Mouse (Mus musculus) midbrain, embryonic 15.5 days (tissue): ENCODE data around the gene Rubcnl. TPM values are rescaled to one million over a fixed set of nuclear protein-coding genes. Genes with fewer than 3 reads are reported as not detected.

ENCODE experiments used
- ATAC-seq: fragments of 200-750 bp; cut with Nextera tagmentation; replicated peaks from 2 replicates; pipeline ENCODE4 v1.8.0; 2017; ENCODE audit warnings: moderate TSS enrichment
- H3K27ac ChIP-seq: fragments of 300-500 bp; sonication (generic); 2 replicates; pipeline ENCODE4 v1.5.1; 2015; ENCODE audit warnings: mild to moderate bottlenecking, inconsistent platforms
- H3K27me3 ChIP-seq: fragments of 300-500 bp; sonication (generic); replicated peaks from 2 replicates; pipeline ENCODE4 v1.6.1; 2015; ENCODE audit warnings: inconsistent platforms
- H3K36me3 ChIP-seq: fragments of 300-500 bp; sonication (generic); replicated peaks from 2 replicates; pipeline ENCODE4 v1.6.1; 2015; ENCODE audit warnings: inconsistent platforms
- H3K4me1 ChIP-seq: fragments of 300-500 bp; sonication (generic); 2 replicates; pipeline ENCODE4 v1.6.1; 2015; ENCODE audit warnings: inconsistent platforms
- H3K4me2 ChIP-seq: fragments of 300-500 bp; sonication (generic); 2 replicates; pipeline ENCODE4 v1.6.1; 2015; ENCODE audit warnings: inconsistent platforms, mild to moderate bottlenecking, moderate library complexity
- H3K4me3 ChIP-seq: fragments of 300-500 bp; sonication (generic); 2 replicates; pipeline ENCODE4 v1.5.1; 2015; ENCODE audit warnings: mild to moderate bottlenecking, inconsistent platforms
- H3K9ac ChIP-seq: fragments of 300-500 bp; sonication (generic); 2 replicates; pipeline ENCODE4 v1.6.1; 2015; ENCODE audit warnings: mild to moderate bottlenecking, inconsistent platforms
- H3K9me3 ChIP-seq: fragments of 300-500 bp; sonication (generic); 2 replicates; pipeline ENCODE4 v1.6.1; 2016; ENCODE audit warnings: inconsistent platforms
- WGBS: fragments of 180-500 bp; shearing (Covaris S2); methylation state at CpG from one replicate; pipeline ENCODE4 v1.1.7; 2015; ENCODE audit warnings: mixed read lengths; 5-methylcytosine and 5-hydroxymethylcytosine counted together
- polyA plus RNA-seq: library from polyadenylated mRNA; unstranded; fragments of >200 nt; fragmentation: Nextera tagmentation; extraction: Ambion mirVana; gene quantifications from 2 replicates; pipeline ENCODE4 v1.2.1, GENCODE M21; 2015

Rubcnl gene
- polyA plus RNA-seq, result 0.06 and 0.24 TPM in 2 replicates

DNA sequence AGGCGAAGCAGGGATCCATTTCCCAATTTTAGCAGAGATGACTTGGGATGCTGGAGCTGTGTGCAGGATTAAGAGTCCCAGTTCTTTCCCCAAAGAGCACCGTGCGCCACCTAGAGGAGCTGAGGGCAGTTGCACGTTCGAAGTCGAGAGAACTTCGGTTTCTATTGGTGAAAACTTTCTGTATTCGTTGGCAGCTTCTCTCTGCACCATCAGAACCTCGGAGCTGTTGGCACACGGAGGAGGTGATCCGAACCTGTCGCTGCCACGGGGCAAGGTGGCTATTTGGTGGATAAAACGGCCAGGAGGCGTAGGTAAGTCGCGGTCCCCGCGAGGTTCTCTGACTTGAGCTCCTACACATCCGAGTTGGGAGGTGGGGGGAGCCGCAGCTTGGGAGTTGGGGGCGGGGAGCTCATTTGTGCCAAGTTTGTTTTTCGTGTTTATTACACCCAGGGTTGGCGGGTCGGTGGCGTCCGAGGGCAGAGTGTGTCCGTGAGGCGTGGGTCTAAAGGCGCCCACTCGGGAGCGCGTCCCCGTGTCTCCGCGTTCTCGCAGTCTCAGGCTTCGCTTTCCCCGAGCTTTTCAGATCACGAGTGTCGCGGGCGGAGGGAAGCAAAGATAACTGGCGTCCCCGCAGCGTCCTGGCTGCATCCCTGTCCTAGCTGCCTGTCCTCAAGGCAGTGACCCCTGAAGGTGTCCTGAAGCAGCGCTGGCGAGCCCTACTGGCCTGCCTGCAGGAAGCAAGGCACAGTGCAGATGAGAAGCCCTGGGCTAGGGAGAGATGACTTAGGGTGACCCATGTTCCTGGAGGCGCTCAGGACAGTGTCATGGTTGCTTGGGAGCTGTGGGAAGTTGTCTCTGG, at the start of gene Rubcnl:
Rubcnl (plus strand) TSS at position 172 of the 859 bp plus-strand sequence.
- peak; percentile 70 for ATAC-seq
- H3K27ac ChIP-seq, result no peak within 1 kb of the TSS
- peaks cover 3% of the 10 kb centered on the region; the same call in 1 of the 2 replicates for H3K27me3 ChIP-seq
- peak within 1 kb of the TSS; percentile 45 for H3K4me3 ChIP-seq
- 1% methylated on average over 49 of the region's 49 CpGs for WGBS
- peaks cover 7% of the 10 kb centered on the region; the same call in 1 of the 2 replicates for H3K4me1 ChIP-seq
- no peaks in the 10 kb centered on the region for H3K9me3 ChIP-seq
- H3K36me3 ChIP-seq, result no peaks in the 10 kb centered on the region
- peak within 1 kb of the TSS; percentile 97 for H3K4me2 ChIP-seq
- peak within 1 kb of the TSS; percentile 34 for H3K9ac ChIP-seq

DNA sequence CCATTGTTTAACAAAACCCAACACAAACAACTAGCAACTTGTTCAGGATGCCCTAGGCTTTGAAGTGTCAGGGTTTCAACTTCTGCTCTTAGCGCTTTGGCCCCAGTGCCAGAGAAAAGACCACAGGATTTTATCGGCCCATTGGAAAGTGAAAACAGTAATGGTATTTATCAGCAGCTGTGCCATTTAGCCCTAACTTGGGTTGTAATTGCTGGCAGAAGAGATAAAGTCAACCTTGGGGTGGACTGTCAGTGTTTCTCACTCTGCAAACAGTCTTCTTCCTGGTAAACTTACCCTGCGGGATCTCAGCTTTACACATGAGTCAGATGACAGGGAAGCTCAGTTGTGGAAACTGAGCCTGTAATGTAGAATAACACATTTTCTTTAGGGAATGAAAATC, 43.6 kb upstream of the Rubcnl start:
- H3K36me3 ChIP-seq, result no peaks in the 10 kb centered on the region
- no peak overlapping the region for H3K27ac ChIP-seq
- H3K4me2 ChIP-seq, result no peak overlapping the region
- H3K4me1 ChIP-seq, result no peaks in the 10 kb centered on the region
- no peak overlapping the region for H3K4me3 ChIP-seq
- 70% methylated on average over 3 of the region's 3 CpGs for WGBS
- no peaks in the 10 kb centered on the region for H3K27me3 ChIP-seq
- no peaks in the 10 kb centered on the region for H3K9me3 ChIP-seq
- H3K9ac ChIP-seq, result no peak overlapping the region
- ATAC-seq, result no peak

DNA sequence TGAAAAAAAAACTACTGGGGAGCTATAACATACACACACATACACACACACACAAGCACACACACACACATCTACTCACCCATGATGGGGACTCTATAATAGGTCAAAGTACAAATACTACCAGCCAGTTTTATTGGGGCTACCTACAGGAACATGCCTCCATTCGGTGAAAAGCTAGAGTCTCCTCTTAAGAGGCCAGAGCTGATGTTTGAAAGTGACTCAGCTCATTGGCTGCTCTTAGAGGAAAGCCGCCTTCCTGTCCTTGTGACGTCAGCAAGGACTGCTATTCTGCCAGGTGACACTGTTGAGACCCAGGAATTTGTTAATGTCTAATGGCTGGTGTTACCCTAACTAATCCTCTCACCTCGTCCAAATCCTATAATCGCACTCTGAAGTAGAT, 43.1 kb upstream of the Rubcnl start:
- H3K36me3 ChIP-seq, result no peaks in the 10 kb centered on the region
- no peaks in the 10 kb centered on the region for H3K4me1 ChIP-seq
- 91% methylated on average over 5 of the region's 5 CpGs for WGBS
- H3K27ac ChIP-seq, result no peak overlapping the region
- no peaks in the 10 kb centered on the region for H3K27me3 ChIP-seq
- no peak overlapping the region for H3K4me2 ChIP-seq
- no peak for ATAC-seq
- H3K9me3 ChIP-seq, result no peaks in the 10 kb centered on the region
- H3K4me3 ChIP-seq, result no peak overlapping the region
- no peak overlapping the region for H3K9ac ChIP-seq

DNA sequence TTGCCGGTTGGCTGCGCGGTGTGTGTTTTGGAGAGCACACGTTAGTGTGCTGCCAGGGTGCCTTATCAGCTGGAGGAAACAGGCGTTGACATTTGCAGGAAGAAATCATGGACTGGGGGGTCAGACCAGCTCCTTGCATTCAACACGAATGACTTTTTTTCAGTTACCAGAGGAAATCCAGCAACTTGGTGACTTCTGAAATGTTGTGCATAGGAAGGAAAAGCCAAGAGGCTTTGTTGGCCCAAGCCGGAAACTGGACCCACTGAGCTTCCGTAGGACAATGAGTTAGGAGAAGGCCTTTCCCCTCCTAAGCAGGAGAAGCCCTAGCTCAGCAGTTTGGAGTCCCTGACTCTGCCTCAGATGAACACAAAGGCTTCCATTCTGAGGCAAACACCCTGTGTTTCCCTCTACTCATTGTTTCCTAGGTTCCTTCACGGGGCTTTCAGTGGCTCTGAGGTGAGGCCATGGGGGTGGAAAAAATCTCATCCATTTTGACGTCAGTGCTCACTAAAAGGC, 41.6 kb upstream of the Rubcnl start:
- no peak for ATAC-seq
- H3K4me2 ChIP-seq, result no peak overlapping the region
- no peaks in the 10 kb centered on the region for H3K27me3 ChIP-seq
- no peak overlapping the region for H3K4me3 ChIP-seq
- 74% methylated on average over 10 of the region's 10 CpGs for WGBS
- no peaks in the 10 kb centered on the region for H3K4me1 ChIP-seq
- no peak overlapping the region for H3K27ac ChIP-seq
- no peaks in the 10 kb centered on the region for H3K36me3 ChIP-seq
- no peaks in the 10 kb centered on the region for H3K9me3 ChIP-seq
- H3K9ac ChIP-seq, result no peak overlapping the region

DNA sequence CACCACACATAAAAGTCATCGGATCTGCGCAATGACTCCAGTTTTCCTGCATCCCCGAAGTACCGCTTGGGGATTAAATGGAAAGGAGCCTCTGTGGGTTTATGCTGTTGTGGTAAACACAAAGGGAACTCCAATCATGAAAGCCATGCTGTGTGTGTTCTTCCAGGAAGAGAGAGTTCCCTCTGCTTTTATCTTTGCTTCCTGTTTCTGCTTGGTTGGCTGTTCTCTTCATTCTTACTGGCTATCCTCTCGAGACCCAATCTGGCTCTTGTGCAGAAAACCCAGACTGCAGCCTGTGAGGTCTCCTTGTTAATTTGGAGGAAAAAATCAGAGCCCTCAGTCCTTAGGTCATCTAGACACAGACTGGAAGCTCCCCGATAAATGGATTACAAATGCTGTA, 38.9 kb upstream of the Rubcnl start:
- no peak overlapping the region for H3K4me2 ChIP-seq
- no peaks in the 10 kb centered on the region for H3K4me1 ChIP-seq
- no peak for ATAC-seq
- H3K27me3 ChIP-seq, result no peaks in the 10 kb centered on the region
- no peak overlapping the region for H3K9ac ChIP-seq
- H3K36me3 ChIP-seq, result no peaks in the 10 kb centered on the region
- no peaks in the 10 kb centered on the region for H3K9me3 ChIP-seq
- no peak overlapping the region for H3K4me3 ChIP-seq
- H3K27ac ChIP-seq, result no peak overlapping the region
- WGBS, result 70% methylated on average over 6 of the region's 6 CpGs

DNA sequence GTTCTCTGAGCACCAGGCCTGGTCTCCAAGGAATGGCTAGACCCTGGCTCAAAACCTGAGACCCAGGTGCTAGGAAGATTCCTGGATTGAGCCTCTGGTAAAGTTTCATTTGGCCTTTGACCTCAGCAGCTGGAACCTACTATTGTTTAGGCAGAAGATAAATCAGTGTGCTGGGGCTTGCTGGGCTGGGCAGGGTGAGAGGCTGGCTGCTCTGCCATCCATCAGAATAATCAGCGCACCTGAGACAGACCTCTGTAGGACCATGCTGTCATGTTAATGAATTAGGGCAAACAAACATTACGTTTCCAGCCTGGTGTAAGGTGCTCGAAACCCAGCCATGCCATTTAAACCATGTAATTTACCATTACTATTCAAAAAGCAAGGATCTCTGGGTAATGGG, 34.8 kb upstream of the Rubcnl start:
- Histone ChIP-seq H3K27me3 (no peaks in the 10 kb centered on the region), H3K4me1 (no peaks in the 10 kb centered on the region), H3K9ac (no peak overlapping the region), H3K9me3 (no peaks in the 10 kb centered on the region), H3K4me2 (no peak overlapping the region), H3K27ac (no peak overlapping the region), H3K36me3 (no peaks in the 10 kb centered on the region), H3K4me3 (no peak overlapping the region)
- WGBS, result 69% methylated on average over 3 of the region's 3 CpGs
- no peak for ATAC-seq

DNA sequence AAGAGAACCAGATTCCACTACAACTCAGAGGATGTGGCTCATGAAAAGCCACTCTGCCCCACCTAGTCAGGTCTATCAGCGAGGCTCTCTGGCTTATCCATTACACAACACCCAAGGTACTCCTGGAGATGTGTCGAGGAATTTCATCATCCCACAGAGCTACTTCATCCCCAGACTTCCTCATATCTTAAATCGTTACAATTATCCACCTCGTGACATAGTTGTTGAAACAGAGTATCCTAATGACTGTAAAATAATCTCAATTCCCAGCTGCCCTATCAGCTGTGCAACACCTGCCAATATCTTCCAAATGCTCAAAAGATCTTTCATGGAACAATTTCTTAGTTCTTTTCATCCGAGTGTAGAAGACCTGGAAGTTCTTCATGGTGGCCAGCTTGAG, 32.7 kb upstream of the Rubcnl start:
- no peak overlapping the region for H3K4me2 ChIP-seq
- no peak overlapping the region for H3K4me3 ChIP-seq
- no peak overlapping the region for H3K9ac ChIP-seq
- no peaks in the 10 kb centered on the region for H3K4me1 ChIP-seq
- H3K27me3 ChIP-seq, result no peaks in the 10 kb centered on the region
- no peaks in the 10 kb centered on the region for H3K36me3 ChIP-seq
- no peak overlapping the region for H3K27ac ChIP-seq
- no peak for ATAC-seq
- 86% methylated on average over 5 of the region's 5 CpGs for WGBS
- H3K9me3 ChIP-seq, result no peaks in the 10 kb centered on the region

DNA sequence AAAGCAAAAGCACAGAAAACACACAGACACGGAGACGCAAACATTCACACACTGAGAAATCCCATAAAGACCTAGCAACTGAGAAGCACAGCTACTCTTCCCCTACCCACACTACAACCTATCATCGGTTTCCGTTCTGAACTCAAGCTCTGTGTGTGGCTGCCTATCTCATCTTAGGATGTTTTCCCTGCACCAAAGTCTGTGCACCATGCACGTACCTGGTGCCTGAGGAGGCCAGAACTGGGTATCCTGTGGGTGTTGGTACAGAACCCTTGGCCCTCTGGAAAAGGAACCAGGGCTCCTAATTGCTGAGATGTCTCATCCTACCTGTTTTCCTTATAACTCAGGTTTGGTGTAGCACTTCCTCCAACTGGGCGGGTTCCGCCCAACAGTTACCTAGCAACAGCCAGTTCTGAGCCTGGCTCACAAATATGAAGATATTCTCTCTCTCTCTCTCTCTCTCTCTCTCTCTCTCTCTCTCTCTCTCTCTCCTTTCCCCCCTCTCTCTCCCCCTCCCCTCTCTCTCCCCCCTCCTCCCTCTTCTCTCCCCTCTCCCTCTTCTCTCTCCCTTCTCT, 30.9 kb upstream of the Rubcnl start:
- WGBS, result 84% methylated on average over 7 of the region's 7 CpGs
- Histone ChIP-seq H3K9ac (no peak overlapping the region), H3K27me3 (no peaks in the 10 kb centered on the region), H3K4me3 (no peak overlapping the region), H3K4me2 (no peak overlapping the region), H3K27ac (no peak overlapping the region), H3K4me1 (no peaks in the 10 kb centered on the region), H3K36me3 (no peaks in the 10 kb centered on the region), H3K9me3 (no peaks in the 10 kb centered on the region)
- ATAC-seq, result no peak

DNA sequence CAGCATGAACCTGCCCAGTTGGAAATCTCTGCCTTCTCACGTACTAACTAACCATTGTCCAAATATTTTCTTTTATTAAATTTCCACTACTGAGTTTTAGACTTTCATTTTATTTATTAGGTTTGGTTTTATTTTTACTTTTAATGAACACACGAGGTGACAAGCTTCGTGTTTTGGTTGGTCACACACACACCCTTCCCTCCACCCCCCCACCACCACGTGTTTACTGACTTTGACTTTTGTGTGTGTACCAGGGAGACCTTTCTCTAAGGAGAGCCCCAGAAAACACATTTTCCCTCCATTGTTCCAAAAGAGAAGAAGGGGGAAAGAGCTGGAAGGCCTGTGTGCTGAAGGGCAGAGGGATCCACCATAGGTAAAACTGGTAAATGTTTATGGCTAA, 30.2 kb upstream of the Rubcnl start:
- WGBS, result 57% methylated on average over 4 of the region's 4 CpGs
- no peak overlapping the region for H3K9ac ChIP-seq
- no peaks in the 10 kb centered on the region for H3K36me3 ChIP-seq
- no peaks in the 10 kb centered on the region for H3K27me3 ChIP-seq
- H3K4me2 ChIP-seq, result no peak overlapping the region
- H3K9me3 ChIP-seq, result no peaks in the 10 kb centered on the region
- H3K4me3 ChIP-seq, result no peak overlapping the region
- ATAC-seq, result no peak
- no peak overlapping the region for H3K27ac ChIP-seq
- H3K4me1 ChIP-seq, result no peaks in the 10 kb centered on the region

DNA sequence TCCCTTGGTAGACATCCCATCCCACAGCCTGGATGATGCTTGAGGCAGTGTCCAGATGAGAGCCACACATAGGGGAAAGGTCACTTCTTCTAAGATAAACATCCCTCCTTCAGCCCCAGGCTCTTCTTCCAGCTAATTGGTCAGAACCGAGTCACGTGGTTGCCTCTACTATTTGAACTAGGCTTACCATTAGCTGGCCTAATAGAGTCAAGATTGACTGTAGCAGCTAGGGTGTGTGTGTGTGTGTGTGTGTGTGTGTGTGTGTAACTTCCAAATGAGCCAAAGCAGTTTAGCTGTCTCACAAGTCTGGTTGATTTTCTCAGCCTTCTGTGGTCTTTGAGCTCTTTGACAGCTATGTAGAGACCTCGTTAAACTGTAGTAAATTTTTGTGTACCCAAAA, 29.3 kb upstream of the Rubcnl start:
- Histone ChIP-seq H3K36me3 (no peaks in the 10 kb centered on the region), H3K27ac (no peak overlapping the region), H3K9ac (no peak overlapping the region), H3K4me3 (no peak overlapping the region), H3K9me3 (no peaks in the 10 kb centered on the region), H3K4me1 (no peaks in the 10 kb centered on the region), H3K27me3 (no peaks in the 10 kb centered on the region), H3K4me2 (no peak overlapping the region)
- ATAC-seq, result no peak
- WGBS, result 80% methylated on average over 3 of the region's 3 CpGs

DNA sequence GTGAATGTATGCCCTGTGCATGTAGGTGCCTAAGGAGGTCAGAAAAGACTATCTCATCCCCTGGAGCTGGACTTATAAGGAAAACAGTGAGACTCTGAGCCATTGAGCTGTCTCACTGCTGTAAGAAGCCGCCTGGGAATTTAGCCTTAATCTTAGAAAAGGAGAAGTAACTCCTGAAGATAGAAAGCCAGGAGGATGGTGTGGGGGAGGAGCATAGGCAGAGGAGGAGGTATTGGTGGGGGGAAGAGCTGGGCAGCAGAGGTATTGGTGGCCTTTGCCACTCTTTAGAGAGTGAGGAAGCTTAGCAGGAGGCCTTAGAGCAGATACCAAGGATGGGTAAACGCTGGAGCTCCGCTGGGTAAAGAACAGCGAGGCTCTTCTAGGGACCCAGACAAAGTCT, 26.5 kb upstream of the Rubcnl start:
- no peak overlapping the region for H3K4me3 ChIP-seq
- no peak overlapping the region for H3K27ac ChIP-seq
- no peaks in the 10 kb centered on the region for H3K36me3 ChIP-seq
- ATAC-seq, result no peak
- WGBS, result 45% methylated on average over 4 of the region's 4 CpGs
- no peak overlapping the region for H3K9ac ChIP-seq
- H3K27me3 ChIP-seq, result no peaks in the 10 kb centered on the region
- no peaks in the 10 kb centered on the region for H3K4me1 ChIP-seq
- no peak overlapping the region for H3K4me2 ChIP-seq
- H3K9me3 ChIP-seq, result no peaks in the 10 kb centered on the region

DNA sequence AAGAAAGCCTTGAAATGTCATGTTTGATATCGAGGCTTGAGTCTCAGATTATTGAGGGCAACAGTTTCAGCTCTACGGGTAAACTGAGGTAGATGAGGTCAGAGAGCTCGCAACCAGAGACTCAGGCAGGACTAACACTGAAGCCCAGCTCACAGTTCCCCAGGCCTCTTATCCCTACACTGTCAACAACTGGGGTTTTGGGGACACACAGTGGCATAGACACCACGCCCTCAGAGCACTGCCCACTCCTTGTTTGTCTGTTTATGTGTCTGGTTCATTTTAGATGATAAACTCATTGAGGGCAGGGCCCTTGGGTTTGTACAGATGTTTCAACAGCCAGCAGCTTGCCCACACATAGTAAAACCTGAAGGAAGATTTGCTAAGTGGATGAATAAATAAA, 25.9 kb upstream of the Rubcnl start:
- H3K27me3 ChIP-seq, result no peaks in the 10 kb centered on the region
- no peak overlapping the region for H3K9ac ChIP-seq
- no peak for ATAC-seq
- no peak overlapping the region for H3K27ac ChIP-seq
- H3K4me1 ChIP-seq, result no peaks in the 10 kb centered on the region
- H3K4me2 ChIP-seq, result no peak overlapping the region
- H3K4me3 ChIP-seq, result no peak overlapping the region
- WGBS, result 85% methylated on average over 4 of the region's 4 CpGs
- H3K9me3 ChIP-seq, result no peaks in the 10 kb centered on the region
- H3K36me3 ChIP-seq, result no peaks in the 10 kb centered on the region

DNA sequence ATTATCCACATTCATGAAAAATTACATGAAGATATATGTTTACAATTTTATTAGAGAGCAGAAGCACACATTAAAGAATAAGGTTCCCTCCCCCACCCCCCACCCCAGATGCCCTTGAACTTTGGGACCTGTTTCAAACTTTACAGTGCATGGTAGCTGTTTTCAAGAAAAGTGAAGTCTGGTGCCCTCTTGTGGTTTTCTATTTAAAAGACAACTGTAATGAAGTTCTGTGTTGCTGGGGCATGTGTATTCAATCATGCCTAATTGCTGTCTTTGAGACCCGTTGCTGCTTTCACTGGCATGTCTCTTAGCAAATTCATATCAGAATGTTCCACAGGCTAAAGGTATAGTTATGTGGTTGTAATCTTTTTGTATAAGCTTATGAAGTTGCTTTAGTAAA, 25.3 kb upstream of the Rubcnl start:
- no peaks in the 10 kb centered on the region for H3K4me1 ChIP-seq
- no peak overlapping the region for H3K4me2 ChIP-seq
- no peaks in the 10 kb centered on the region for H3K27me3 ChIP-seq
- ATAC-seq, result peak; percentile 63; the same call in 1 of the 2 replicates
- no peak overlapping the region for H3K4me3 ChIP-seq
- H3K36me3 ChIP-seq, result no peaks in the 10 kb centered on the region
- H3K9me3 ChIP-seq, result no peaks in the 10 kb centered on the region
- 2% methylated on average over 1 of the region's 1 CpGs for WGBS
- H3K9ac ChIP-seq, result no peak overlapping the region
- no peak overlapping the region for H3K27ac ChIP-seq
